Mouse (Mus musculus) adrenal gland, adult 2 months (tissue): ENCODE data around the gene Mtpn. TPM values are rescaled to one million over a fixed set of nuclear protein-coding genes. Genes with fewer than 3 reads are reported as not detected.

Experiments used
- DNase-seq: peaks from one replicate; pipeline ENCODE4 v3.0.0; 2021
- long read RNA-seq: library from polyadenylated mRNA; stranded (forward); transcript quantifications from one replicate; pipeline ENCODE4 v2.0.0, GENCODE M21; 2021
- polyA plus RNA-seq: library from polyadenylated mRNA; depleted of rRNA; stranded (reverse); fragments of >200 nt; gene quantifications from 2 replicates; pipeline ENCODE4 v1.2.3, GENCODE M21; 2012; rRNA removed
- total RNA-seq, 2 experiments: library from RNA; stranded (reverse); gene quantifications; 2 replicates each; pipeline ENCODE4 v1.2.3; 2021

The Mtpn gene
- total RNA-seq (100 to 1,000 TPM; 115 to 139 TPM), polyA plus RNA-seq (278 and 289 TPM in 2 replicates)
- long read RNA-seq, transcript Mtpn-201 (4 exons, 3,960 nt) = major isoform, 42 of 45 reads
- long read RNA-seq, partial matches to known transcripts = 0 of 45 reads
- long read RNA-seq, other reads (novel, unspliced or antisense) = 3 of 45 reads

DNA sequence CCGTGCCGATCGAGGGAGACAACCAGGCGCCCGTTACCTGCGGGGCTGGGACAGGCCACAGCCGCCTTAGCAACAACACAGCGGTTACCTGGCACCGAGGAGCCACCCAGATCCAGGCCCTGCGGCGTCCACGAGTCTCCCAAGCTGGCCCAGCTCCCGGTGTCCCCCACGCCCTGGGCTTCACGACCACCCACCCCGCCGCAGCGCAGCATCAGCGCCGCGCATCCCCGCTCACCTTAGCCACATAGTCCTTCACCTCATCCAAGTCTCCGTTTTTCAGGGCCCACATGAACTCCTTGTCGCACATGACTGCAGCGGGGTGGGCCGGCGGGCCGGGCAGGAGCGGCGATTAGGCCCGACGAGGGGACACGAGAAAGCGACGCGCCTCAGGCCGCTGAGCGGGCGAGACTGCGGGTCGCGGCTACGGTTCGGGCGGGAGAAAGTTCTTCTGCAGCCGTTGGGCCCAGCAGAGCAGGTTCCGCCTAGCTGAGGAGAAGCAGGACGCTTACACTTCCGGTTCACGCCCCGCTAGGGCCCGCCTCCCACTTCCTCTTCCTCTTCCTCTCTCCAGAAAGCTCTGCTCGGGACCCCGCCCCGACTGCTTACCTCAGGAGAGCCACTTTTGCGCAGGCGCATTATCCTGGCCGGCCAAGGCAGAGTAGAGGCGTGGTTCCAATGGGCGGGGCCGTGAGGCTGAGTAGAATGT, at the start of gene Mtpn:
Gene Mtpn, minus strand, starts transcription at position 585 of the 706 bp plus-strand sequence.
- DNase-seq = peak; percentile 99

DNA sequence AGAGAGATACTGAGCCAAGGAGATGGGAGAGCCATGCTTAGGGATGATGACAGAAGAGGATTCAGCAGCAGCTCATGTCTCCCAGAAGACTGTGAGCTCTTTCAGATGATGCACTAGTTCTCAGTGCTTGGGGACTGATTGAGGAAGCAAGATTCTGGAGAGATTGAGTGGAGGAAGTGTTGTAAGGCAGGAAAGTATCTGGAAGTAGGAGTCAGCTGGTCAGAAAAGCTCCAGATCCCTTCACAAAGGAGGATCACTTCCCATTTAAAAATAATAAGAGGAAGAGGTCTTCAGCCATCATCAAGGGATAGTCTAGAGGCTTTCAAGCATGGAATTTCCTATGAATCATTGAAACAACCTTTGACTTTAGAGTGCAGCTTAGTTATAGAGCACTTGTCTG, 29.0 kb upstream of the Mtpn start:
- DNase-seq = no peak

DNA sequence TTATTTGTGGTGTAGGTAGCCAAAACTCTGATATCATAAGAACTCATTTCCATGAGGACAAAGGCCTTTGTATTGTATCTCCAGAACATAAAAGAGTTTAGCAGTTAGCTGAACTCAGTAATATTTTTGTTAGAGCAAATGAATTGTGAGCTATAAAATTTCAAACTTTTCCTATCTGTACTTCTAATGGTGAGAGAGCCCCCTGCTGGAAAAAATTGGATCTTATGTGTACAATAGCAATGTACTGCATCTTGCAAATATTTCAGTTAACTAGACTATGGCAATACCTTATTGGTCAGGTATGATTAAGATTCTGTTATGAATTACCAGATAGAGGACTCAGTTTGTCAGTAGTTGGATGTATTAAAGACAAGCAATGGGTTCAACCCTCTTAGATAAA, 28.1 kb upstream of the Mtpn start:
- peak; percentile 8 for DNase-seq

GRCm38 (mm10) chr6:35559950-35560349, 20.3 kb upstream of the Mtpn start:
- DNase-seq = no peak

GRCm38 (mm10) chr6:35544352-35544751, 4.7 kb upstream of the Mtpn start:
- no peak for DNase-seq

GRCm38 (mm10) chr6:35542656-35543400, 3.1 kb upstream of the Mtpn start:
- no peak for DNase-seq

DNA sequence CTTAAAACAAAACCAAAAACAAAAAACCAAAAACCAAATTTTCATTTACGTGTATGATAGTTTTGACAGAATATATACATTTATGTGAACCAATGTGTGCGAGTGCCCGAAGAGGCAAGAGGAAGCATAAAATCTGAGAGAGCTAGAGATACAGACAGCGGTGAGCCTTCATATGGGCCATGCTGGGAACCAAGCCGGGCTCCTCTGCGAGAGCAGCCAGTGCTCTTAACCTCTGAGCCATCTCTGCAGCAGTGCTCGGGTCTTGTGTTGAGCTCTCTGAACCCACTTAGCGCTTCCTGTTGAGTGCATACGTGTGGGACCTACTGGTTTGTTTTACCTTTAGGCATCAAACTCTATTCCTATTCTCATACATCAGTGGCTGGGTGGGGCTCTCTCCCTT, 689 bp upstream of the Mtpn start:
- DNase-seq = no peak

- DNase-seq = no peak
These were observed 858 bp downstream of the Mtpn start for GRCm38 (mm10) chr6:35538757-35539303.

GRCm38 (mm10) chr6:35536021-35536420, 3.7 kb downstream of the Mtpn start:
- DNase-seq = no peak

GRCm38 (mm10) chr6:35513362-35513761, 26.3 kb downstream of the Mtpn start:
- no peak for DNase-seq

DNA sequence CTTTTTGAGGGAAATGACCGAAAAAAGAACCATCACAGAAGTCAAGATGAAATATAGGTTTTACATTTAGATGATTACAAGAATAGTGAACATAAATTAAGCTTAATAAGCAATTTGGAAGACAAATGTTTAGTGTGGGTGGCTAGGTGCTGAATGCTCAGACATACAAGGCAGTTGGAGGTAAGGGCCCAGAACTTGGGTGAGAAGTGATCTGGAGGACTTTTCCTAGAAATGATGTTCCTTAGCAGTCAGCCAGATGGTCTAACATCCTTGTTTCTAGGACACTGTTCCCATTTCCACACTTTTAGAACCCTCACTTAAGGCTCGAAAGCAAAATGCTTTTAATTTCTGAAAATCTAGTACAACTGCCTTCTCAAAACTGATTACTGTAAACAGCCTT, 34.9 kb downstream of the Mtpn start:
- DNase-seq = no peak

GRCm38 (mm10) chr6:35502904-35503303, 36.8 kb downstream of the Mtpn start:
- no peak for DNase-seq

DNA sequence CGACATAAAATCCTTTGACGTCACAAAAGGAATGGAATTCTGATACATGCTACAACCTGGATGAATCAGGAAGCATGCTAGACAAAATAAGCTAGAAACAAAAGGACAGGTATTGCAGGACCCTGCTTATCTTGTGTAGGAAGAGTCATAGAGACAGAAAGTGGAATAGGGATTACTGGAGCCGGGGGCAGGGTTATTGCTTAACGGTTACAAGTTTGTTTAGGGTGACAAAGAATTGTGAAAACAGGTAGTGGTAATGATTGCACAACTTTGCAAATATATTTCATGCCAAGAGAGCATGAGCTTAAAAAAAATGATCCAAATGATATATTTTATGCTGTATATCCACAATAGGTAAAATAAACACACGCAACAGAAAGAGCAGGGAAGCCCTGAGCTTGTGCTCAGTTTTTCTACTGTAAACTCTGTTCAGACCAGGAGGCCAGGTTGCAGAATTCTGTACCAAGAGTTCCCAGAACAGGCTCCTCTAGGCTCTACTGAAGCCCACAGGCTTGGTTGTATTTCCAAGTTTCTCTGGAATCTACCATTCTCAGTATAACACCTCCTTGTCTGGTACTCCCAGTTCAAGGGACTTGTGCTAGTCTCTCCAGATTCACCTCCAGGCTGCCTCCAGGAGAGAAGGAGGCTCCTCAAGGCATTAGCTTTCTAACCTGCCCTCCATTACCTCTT, 39.6 kb downstream of the Mtpn start:
- peak; percentile 6 for DNase-seq

- no peak for DNase-seq
These were observed 42.3 kb downstream of the Mtpn start for GRCm38 (mm10) chr6:35497406-35497805.

DNA sequence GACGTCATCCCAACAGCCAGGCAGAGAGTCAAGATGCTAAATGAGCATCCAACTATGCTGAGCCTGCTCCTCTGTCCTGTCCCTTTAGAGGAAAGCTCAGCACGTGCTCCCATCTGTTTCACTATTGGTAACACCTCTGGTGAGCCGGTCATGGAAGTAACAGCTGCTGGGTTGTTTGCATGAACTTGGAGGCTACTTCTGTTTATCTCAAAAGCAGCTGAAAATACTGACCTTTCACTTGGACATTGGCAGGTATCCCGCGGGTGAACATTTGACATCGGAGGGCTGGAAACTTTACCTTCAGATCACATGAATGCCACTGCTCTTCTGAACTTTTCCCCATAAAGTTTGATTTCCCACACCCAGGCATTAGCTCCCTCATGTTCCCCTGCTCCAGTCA, 45.8 kb downstream of the Mtpn start:
- DNase-seq = no peak

DNA sequence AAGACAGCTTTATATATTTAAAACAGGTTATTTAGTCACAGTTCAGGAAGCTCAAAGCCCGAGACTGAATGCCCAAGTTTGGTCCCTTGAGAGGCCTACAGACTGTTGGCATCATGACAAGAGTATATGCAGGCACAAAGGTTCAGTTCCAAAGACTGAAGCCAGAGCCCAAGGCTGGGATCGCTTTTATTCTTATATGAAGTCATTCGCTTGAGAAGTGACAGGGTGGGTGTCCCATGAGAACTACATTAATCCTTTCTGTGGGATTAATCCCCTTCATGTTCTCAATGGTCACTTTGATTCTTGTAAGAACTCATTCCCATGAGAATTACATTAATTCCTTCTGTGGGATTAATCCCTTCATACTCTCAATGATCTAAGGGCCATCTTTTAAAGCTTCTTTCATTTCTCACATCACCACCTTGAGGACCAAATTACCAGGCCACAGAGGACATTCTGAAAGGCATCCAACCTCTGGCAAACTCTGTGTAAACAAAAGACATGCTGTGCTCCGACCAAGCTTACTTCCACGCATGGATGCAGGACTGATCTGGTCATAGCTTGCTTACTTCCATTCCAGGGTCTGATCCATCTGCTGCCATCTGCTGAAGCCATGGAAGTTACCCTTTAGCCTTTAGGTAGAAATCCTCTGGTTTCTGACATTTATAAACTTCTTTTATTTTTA, 59.9 kb downstream of the Mtpn start:
- DNase-seq = no peak

- no peak for DNase-seq
These were observed 62.9 kb downstream of the Mtpn start for GRCm38 (mm10) chr6:35476830-35477229.

DNA sequence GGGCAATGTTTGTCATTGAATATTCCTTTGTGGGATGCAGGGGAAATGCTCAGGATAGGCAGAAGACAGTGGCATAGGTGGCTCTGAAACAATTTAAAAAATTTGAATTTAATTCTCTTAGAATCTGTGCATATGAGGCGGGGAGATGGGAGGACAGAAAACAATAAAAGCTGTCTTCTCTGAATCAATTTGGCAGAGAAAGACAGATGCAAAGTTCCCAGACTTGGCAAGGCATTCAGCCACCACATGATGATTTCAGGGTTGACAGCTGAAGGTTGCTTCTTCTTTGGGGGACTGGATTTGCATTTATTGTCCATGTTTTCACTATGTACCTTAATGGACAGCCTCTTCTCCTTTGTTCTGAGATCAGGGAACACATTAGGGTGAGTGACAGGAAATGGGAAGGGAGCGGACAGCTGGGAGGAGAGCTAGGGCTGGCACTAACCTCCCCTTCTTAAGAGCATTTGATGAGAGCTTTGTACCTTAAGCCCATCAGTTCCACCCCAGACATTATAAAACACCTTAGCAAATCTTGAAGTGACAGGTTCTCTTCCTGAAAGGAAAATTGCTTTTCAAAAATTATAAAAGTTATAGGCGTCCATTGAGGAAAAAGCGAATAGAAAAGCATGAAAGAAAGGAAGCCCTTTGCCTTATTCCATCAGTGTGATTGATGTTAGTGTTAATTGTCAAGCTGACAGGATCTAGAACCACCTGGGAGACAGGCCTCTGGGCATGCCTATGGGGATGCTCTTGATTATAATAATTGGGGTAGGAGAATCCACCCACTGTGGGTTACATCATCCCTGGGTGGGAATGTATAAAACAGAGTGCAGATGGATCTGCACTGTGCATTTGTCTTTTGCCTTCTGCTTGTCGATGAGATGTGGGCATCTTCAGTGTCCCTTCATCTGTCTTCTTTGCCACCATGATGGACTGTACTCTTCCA, 76.0 kb downstream of the Mtpn start:
- no peak for DNase-seq

DNA sequence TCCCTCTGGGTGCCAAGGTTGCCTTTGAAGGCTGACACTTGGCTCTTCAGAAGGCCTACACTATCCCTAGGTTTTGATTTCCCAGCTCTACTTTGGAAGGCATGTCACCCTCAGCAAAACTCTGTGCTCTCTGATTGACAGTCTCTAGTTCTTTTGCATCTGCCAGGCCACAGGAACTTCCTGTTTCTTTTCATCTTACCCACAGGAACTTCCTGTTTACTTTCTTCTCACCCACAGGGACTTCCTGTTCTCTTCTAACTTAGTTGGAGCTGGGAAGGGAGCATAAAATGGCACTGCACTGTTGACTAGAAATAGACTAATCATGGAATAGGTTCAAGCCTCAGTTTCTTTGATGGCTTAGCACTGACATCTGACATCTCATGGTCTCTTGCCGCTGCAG, 77.2 kb downstream of the Mtpn start:
- no peak for DNase-seq
